Mouse (Mus musculus) right cerebral cortex, postnatal 14 days (tissue): ENCODE measurements at regions not wholly inside any gene's neighbourhood (a gene's known extent, or its start where the extent isn't known, plus 50 kb on each side); places are given as distances from the start of the nearest gene placed in this dataset.

Source experiments
- DNase-seq: peaks from one replicate; pipeline ENCODE4 v3.0.0; 2022

- peak; percentile 5 for DNase-seq
Observed at GRCm38 (mm10) chr12:22745556-22745955, 1034.5 kb downstream of the Gm10330 start.

GRCm38 (mm10) chr12:22745067-22745466 is 1035.0 kb downstream of the Gm10330 start:
- peak; percentile 4 for DNase-seq
